Mouse (Mus musculus) urinary bladder, postnatal 14 days (tissue): Measurements from ENCODE around the gene Podxl2.

Experiments
- DNase-seq: peaks from one replicate; pipeline ENCODE4 v3.0.0; 2021; ENCODE audit warnings: low spot score

Gene Podxl2

DNA sequence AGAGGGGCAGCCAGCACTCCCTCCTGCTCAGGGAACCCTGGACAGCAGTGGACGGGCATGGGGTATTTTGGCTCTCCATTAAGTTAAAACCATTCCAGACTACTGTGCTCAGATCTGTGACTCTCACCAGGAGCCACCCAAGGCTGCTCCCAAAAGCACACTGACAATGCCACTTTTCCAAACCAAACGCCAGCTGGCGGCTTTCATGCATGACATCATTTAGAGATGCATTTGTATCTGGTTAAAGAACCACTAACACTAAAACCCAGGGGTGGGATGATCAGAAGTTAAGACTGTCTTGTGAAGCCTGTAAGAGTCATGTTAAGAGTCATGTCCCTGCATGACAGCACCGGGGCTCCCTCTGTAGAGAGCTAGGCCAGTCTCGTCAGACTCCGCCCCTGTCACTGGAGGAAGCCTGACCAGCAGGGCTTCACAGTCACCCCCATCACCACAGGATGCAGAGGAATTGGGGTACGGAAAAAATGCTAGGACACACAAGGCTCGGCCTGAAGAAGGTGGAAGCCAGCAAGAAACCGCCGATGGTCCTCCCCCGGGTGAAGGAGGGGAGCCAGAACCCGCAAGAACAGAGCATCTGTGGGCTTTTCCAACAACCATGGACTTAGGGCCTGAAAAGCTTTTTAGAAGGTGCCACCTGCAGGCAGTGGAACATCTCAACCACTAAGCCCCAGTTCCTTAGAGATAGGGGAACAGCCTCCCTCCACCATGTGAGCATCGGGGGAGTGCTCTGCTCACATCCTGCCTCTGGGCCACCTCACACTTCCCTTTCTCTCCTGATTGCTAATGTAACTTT, 47.2 kb downstream of the Podxl2 start:
- no peak for DNase-seq

DNA sequence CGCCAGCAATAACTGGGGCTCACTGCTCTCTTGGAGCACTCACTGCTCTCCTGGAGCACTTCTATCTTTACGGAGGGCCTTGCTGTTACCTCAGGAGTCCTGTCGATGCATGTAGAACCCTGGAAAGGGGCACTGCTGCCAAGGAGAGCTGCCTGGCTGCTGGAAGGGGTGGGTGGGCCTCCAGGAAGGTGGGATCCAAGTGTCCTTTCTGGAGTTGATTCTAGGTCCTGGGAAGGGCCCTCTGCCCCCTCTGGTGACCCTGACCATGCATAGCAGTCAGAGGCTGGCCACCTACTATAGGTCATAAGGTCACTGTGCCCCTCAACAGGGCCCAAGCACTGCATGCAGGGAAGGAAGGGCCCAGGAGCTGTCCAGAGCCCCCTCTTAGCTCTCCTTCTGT, 47.9 kb downstream of the Podxl2 start:
- no peak for DNase-seq

GRCm38 (mm10) chr6:88826545-88826944, 48.3 kb downstream of the Podxl2 start:
- DNase-seq, result peak; percentile 47

GRCm38 (mm10) chr6:88826088-88826487, 48.8 kb downstream of the Podxl2 start:
- DNase-seq, result no peak

GRCm38 (mm10) chr6:88824183-88824582, 50.7 kb downstream of the Podxl2 start:
- no peak for DNase-seq

DNA sequence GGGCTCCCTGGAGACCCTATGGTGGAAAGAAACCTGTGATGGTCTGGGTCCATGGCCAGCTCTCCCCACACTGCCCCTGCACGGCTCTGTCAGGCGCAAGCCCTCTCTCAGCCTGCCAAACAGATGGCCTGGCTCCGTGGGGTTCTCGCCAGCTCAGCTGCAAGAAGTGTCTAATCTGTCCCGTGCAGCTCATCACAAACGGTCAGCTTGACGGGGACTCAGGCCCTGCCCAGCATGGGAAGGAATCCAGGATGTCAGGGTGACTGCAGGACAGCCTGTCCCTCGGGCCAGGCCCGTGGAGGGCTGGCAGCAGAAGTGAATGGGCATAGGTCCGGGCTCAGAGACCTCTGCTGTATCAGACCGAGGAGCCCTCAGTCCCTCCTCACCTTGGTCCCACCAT, 52.9 kb downstream of the Podxl2 start:
- no peak for DNase-seq

DNA sequence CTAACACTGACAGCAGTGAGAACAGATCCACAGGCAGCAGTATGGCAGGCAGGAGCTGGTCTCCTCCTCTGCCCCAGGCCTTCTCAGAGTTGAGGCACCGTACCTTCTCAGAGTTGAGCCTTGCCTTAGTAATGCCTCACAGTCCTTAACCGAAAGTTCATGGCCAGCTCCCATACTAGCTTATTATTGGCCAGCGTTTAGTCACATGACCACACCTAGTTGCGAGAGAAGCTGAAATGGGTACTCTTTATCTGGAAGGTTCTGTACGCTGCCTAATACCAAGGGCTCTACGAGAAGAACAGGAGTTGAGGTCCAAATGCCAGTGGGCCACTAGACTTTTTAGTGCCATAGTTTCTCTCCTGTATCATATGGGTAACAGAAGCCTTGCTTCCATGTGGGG, 53.5 kb downstream of the Podxl2 start:
- no peak for DNase-seq

- no peak for DNase-seq
Observed at GRCm38 (mm10) chr6:88820853-88821252, 54.0 kb downstream of the Podxl2 start.

DNA sequence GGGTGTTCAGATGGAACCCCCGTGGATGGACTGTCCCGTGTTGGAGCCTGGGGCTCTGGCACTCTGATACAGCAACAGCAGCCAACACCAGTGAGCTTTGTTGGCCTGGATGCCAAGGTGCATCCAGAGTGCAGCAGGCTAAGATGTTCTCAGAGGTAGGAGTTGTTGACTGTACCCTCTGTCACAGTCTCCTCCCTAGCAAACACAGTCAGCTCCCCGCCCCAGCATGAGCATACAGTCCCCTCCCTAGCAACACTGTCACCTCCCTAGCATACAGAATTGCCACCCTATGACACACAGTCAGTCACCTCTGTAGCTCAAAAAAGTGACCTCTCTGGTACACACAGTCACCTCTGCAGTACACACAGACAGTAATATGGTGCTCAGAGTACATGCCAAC, 57.9 kb downstream of the Podxl2 start:
- DNase-seq, result no peak

DNA sequence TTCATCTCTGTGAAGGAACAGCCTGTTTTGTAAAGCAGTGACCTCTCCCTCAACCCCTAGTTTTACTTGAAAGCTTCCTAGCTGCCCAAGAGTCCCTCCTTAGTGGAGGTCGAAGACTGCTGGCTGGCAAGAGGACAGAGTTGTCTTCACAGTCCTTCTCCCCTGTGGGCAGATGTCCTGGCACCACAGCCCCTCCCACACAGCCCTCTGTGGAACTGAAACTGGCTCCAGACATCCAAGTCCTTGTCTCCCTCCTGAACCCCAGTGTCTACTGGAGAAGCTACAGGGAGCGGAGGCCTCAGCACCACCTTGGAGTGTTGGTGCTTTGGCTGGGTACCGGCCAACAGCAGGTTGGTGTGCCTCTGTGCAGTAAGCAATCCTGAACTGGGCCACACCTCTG, 59.4 kb downstream of the Podxl2 start:
- DNase-seq, result no peak

DNA sequence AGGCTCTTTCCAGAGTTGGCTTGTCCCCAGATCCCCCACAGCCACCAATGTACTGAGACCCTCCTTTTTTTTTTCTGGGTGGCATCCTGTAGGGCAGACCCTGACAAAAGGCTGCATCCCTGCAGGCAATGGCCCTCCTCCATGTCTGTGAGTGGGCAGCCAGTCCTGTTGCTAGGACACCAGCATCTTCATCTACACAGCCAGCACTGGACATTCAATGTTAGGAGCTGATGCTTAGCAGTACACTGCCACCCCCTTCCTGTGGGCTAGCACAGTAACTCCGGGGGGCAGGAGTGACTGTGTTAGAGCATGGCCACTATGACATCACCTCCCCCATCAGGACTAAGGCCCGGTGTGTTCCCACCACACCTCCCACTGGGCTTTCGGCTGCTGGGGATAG, 59.8 kb downstream of the Podxl2 start:
- DNase-seq, result no peak

DNA sequence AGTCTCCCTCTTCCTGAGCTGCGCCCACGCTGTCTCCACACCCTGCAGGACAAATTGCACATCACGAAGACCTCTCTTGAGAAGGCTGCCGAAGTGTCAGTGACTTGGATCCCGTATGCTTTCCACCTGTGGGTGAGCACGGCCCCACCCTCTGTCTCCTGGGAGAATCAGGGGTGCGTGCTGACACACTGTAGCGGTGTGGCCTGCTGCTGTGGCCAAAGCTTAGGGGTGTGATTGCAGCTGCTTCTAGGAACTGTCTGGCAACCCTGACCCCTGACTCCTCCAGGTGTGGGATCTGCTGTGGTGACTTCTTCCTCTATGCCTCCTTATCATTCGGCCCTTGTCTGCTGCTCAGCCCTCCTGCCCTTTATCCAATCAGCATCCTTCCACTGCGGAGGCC, 61.0 kb downstream of the Podxl2 start:
- no peak for DNase-seq

DNA sequence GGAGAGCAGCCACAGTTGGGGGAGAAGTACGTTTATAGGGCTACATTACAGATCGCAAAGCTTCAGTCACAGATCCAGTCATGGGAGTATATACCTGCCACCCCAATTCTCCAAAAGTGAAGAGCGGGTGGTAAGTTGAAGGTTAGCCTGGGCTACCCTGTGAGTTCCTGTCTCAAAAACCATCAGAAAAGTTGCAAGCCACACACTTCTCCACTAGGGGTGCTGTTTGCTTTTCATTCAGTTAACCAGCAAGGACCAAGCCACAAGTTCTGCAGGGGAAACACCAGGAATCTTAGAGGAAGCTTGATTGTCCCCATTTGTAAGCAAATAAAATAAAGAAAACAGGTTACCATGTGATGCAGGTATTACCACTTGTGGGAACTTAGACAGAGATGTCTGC, 62.0 kb downstream of the Podxl2 start:
- no peak for DNase-seq

- DNase-seq, result no peak
Observed at GRCm38 (mm10) chr6:88811880-88812400, 62.9 kb downstream of the Podxl2 start.

DNA sequence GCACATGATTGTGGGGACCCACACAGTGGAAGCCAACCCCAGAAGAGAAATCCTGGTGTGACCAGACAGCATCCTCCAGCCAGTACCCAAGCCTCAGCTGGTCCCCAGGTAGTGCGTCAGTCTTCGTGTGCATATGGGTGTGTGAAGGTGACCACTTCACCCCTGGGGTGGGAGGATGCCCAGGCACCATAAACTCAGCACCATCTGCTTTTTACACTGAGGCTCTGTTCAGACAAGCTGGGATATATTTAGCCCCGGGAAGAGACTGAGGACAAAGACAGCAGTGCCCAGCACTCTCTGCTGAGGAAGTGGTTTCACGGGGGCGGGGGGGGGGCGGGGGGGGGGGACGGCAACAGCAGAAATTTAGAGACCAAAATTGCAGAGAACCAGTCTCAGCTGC, 63.4 kb downstream of the Podxl2 start:
- no peak for DNase-seq

DNA sequence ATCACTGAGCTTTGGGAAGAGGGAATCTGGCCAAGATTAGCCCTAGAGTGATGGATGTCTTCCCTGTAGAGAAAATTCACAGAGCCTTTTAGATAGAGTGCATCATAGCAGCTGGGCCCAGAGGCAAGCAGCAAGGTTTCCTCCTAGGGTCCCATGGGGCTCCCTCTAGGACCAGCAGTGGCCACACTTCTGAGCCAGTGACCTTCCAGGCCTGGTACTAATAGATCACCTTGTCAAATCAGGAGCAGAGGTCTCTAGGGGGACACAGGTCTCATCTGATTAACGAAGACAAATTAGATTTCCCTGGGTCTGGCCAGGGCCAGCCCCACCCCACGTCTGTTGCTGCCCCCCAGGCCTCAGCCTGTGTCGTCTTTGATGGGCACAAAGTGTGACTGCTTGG, 64.6 kb downstream of the Podxl2 start:
- DNase-seq, result no peak

DNA sequence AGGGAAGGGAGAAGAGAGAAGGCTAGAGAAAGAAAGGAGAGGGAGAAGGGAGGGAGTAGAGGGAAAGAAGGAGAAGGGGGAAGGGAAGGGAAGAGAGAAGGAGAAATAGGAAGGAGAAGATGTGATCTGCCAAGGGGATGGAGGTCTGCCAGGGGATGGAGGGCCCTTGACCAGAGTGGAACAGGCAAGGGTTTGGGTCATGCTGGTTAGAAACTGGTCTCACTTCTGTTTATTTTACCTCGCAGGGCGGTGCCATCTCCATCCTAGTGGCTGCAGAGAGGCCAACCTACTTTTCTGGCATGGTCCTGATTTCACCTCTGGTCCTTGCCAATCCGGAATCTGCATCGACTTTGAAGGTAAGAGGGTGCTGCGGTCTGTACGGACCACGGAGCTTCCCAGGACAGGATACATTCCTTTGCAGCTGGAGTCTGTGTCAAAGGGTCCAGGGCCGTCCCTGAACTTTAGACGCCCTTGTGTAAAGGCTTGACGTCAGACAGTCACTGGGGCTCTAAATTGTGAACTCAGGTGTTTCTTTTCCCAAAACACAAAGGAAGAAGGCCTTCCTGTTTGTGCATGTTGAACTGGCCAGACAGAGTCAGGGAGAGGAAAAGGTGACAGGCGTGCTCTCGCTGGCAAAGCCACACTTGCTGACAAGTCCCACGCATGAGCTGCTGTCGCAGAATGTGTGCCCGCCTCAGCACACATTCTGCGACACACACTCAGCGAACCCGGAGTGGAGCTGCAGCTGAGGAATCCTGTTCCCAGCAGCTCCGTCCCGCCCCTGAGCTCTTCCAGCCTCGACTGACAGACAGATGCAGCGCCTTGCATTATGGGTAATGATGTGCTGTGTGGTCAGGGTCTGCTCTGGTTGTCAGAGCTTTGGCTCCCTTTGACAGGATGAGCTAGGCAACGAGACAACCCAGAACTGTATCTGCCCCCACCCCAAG, 65.5 kb downstream of the Podxl2 start:
- DNase-seq, result no peak

DNA sequence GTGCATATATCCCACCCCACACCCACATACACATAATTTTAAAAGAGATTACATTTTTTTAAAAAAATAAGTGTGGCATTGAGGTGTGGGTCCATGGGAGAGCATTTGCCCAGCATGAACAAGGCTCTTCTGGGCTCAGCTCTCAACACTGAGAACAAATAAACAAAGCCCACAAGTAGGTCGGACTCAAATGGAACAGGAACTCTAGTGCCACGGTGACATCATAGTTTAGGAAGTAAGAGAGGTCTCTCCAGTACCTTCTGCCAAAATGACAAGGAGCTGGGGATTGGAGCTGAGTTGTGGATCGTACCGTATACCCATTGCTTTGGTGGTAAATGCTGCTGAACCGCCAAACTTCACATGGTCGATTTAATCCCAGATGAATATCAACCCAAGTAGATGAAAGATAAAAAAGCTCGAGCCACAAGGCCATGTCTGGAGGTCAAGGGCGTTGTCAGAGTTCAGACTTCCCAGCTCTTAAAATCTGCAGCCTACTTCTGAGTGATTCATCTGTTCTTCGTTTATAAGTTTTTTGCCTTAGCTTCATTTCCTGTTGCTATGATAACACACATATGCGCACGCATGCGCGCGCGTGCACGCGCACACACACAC, 69.8 kb downstream of the Podxl2 start:
- DNase-seq, result no peak

- no peak for DNase-seq
Observed at GRCm38 (mm10) chr6:88803957-88804695, 70.7 kb downstream of the Podxl2 start.

DNA sequence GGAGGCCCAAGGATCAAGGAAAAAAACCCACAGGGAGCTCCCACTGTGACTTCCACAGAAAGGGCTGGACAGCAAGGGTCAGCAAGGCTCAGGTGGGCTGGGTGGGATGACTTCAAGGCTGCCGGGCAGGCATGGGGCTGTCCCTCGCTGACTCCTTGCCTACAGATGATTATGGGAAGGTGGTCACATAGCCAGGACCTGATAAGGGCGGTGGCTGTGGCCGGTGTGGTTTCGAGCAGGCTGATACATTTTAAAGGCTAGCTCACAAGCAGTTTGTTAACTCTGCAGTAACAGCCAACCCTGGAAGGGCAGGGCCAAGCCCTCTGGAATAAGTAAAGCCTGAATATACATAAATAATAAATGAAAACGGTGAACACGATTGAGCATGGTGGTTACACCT, 71.8 kb downstream of the Podxl2 start:
- DNase-seq, result no peak

- DNase-seq, result no peak
Observed at GRCm38 (mm10) chr6:88800735-88801134, 74.1 kb downstream of the Podxl2 start.

DNA sequence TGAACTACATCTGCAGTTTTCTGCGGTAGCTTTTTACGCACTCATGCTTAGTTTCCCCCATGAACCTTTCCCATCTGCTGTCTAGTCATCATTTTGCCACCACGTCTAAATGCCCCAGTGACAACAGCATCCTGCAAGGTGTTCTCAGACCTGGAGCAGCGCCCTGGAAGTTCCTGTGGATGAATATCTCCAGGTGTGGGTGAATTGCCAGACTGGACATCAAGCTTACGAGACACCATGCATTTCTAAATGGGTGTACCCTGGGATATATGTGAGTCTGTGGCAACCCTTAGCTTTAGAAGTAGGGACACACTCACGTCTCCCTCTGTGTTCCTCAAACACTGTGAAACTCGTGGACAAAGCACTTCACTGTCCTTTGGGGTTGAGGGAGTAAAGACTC, 74.7 kb downstream of the Podxl2 start:
- DNase-seq, result no peak
